Mouse (Mus musculus): ENCODE data around the gene Tmem80. TPM values are rescaled to one million over a fixed set of nuclear protein-coding genes. Genes with fewer than 3 reads are reported as not detected.
A peak's percentile ranks its signal among the peaks of the same experiment; 100 is the strongest.

The Tmem80 gene
- total RNA-seq, 2 experiments from 2014 or later, result 14.2 to 14.6 TPM

GRCm38 (mm10) chr7:141355626-141356326, 28.2 kb downstream of the Tmem80 start:
- no peak for DNase-seq (ENCODE audit: low spot score in 2 of 2)

GRCm38 (mm10) chr7:141356971-141357370, 29.4 kb downstream of the Tmem80 start:
- DNase-seq (ENCODE audit: low spot score in 2 of 2), result peak in 1 of 2 experiments; percentile 7

- no peak for DNase-seq (ENCODE audit: low spot score in 2 of 2)
Measured at GRCm38 (mm10) chr7:141361510-141361909, 34.0 kb downstream of the Tmem80 start.

- DNase-seq (ENCODE audit: low spot score in 2 of 2), result peak in 1 of 2 experiments; percentile 47
Measured at GRCm38 (mm10) chr7:141363106-141363751, 35.7 kb downstream of the Tmem80 start.

GRCm38 (mm10) chr7:141363752-141364125, 36.2 kb downstream of the Tmem80 start:
- no peak for DNase-seq (ENCODE audit: low spot score in 2 of 2)

GRCm38 (mm10) chr7:141364349-141365048, 37.0 kb downstream of the Tmem80 start:
- no peak for DNase-seq (ENCODE audit: low spot score in 2 of 2)

- no peak for DNase-seq (ENCODE audit: low spot score in 2 of 2)
Measured at GRCm38 (mm10) chr7:141365049-141365445, 37.5 kb downstream of the Tmem80 start.

GRCm38 (mm10) chr7:141367358-141367757, 39.8 kb downstream of the Tmem80 start:
- no peak for DNase-seq (ENCODE audit: low spot score in 2 of 2)

- DNase-seq (ENCODE audit: low spot score in 2 of 2), result no peak
Measured at GRCm38 (mm10) chr7:141369918-141370317, 42.4 kb downstream of the Tmem80 start.

GRCm38 (mm10) chr7:141371942-141372595, 44.5 kb downstream of the Tmem80 start:
- no peak for DNase-seq (ENCODE audit: low spot score in 2 of 2)

GRCm38 (mm10) chr7:141373611-141374010, 46.1 kb downstream of the Tmem80 start:
- no peak for DNase-seq (ENCODE audit: low spot score in 2 of 2)

GRCm38 (mm10) chr7:141374399-141374798, 46.9 kb downstream of the Tmem80 start:
- DNase-seq (ENCODE audit: low spot score in 2 of 2), result no peak

- no peak for DNase-seq (ENCODE audit: low spot score in 2 of 2)
Measured at GRCm38 (mm10) chr7:141379584-141379983, 52.0 kb downstream of the Tmem80 start.

- DNase-seq (ENCODE audit: low spot score in 2 of 2), result no peak
Measured at GRCm38 (mm10) chr7:141381068-141381835, 53.7 kb downstream of the Tmem80 start.

Other genes starting within 250 kb of the Tmem80 start
- under 1 TPM; 0.25 to 0.54 TPM for gene Pkp3, start 249.5 kb upstream of the Tmem80 start, total RNA-seq (2021)
- 1 to 10 TPM; 2.9 to 3.7 TPM for gene Sigirr, start 227.2 kb upstream of the Tmem80 start, total RNA-seq (2021)
- not detected for gene Ano9, start 209.9 kb upstream of the Tmem80 start, total RNA-seq (2021)
- 10 to 100 TPM; 22.6 to 29.0 TPM for gene Ptdss2, start 205.4 kb upstream of the Tmem80 start, total RNA-seq (2021)
- gene Rnh1, start 154.9 kb upstream of the Tmem80 start, total RNA-seq (2021), result 10 to 100 TPM; 64.5 to 79.3 TPM
- 100 to 1,000 TPM; 166 to 193 TPM for gene Hras, start 133.7 kb upstream of the Tmem80 start, total RNA-seq (2021)
- gene Lrrc56, start 133.6 kb upstream of the Tmem80 start, total RNA-seq (2021), result 1 to 10 TPM; 4.9 to 5.2 TPM
- gene Lmntd2, start 113.7 kb upstream of the Tmem80 start, total RNA-seq (2021), result not detected
- gene Rassf7, start 111.9 kb upstream of the Tmem80 start, total RNA-seq (2021), result 10 to 100 TPM in 1 of 2 experiments, 1 to 10 TPM in 1; 9.8 to 14.2 TPM
- 10 to 100 TPM; 48.4 to 63.3 TPM for gene Phrf1, start 99.0 kb upstream of the Tmem80 start, total RNA-seq (2021)
- gene Irf7, start 61.3 kb upstream of the Tmem80 start, total RNA-seq (2021), result 1 to 10 TPM; 1.4 TPM
- gene Cdhr5, start 51.0 kb upstream of the Tmem80 start, total RNA-seq (2021), result 1 to 10 TPM; 1.3 to 1.5 TPM
- gene Sct, start 48.6 kb upstream of the Tmem80 start, total RNA-seq (2021), result 1 to 10 TPM; 3.4 to 3.5 TPM
- gene Drd4, start 35.7 kb upstream of the Tmem80 start, total RNA-seq (2021), result under 1 TPM; 0.16 to 0.25 TPM
- 10 to 100 TPM; 44.6 to 50.4 TPM for gene Deaf1, start within 50 bp of the Tmem80 start, total RNA-seq (2021)
- 1 to 10 TPM; 2.4 to 2.5 TPM for gene Eps8l2, start 11.1 kb downstream of the Tmem80 start, total RNA-seq (2021)
- gene Taldo1, start 64.5 kb downstream of the Tmem80 start, total RNA-seq (2021), result 100 to 1,000 TPM; 120 to 128 TPM
- 10 to 100 TPM; 18.3 to 19.5 TPM for gene Gatd1, start 86.4 kb downstream of the Tmem80 start, total RNA-seq (2021)
- gene Cend1, start 101.8 kb downstream of the Tmem80 start, total RNA-seq (2021), result under 1 TPM; 0.34 to 0.49 TPM
- 10 to 100 TPM; 16.4 to 25.2 TPM for gene Slc25a22, start 110.2 kb downstream of the Tmem80 start, total RNA-seq (2021)
- 1 to 10 TPM; 4.0 to 4.5 TPM for gene Pidd1, start 116.3 kb downstream of the Tmem80 start, total RNA-seq (2021)
- gene Rplp2, start 119.6 kb downstream of the Tmem80 start, total RNA-seq (2021), result 1,000 to 10,000 TPM; 1,111 to 1,331 TPM
- gene Pnpla2, start 127.5 kb downstream of the Tmem80 start, total RNA-seq (2021), result 100 to 1,000 TPM in 1 of 2 experiments, 10 to 100 TPM in 1; 98.6 to 133 TPM
- 1 to 10 TPM; 8.9 to 9.3 TPM for gene Cracr2b, start 133.4 kb downstream of the Tmem80 start, total RNA-seq (2021)
- 10 to 100 TPM; 87.2 to 88.8 TPM for gene Cd151, start 139.7 kb downstream of the Tmem80 start, total RNA-seq (2021)
- gene Polr2l, start 147.4 kb downstream of the Tmem80 start, total RNA-seq (2021), result 10 to 100 TPM; 35.3 to 35.9 TPM
- gene Tspan4, start 147.5 kb downstream of the Tmem80 start, total RNA-seq (2021), result 10 to 100 TPM; 19.6 to 19.7 TPM
- gene Chid1, start 212.1 kb downstream of the Tmem80 start, total RNA-seq (2021), result 10 to 100 TPM; 23.0 to 34.4 TPM
- gene Ap2a2, start 234.4 kb downstream of the Tmem80 start, total RNA-seq (2021), result 10 to 100 TPM; 63.4 to 65.5 TPM

All from gastrocnemius, postnatal 4 days (tissue).